Mouse (Mus musculus) left cerebral cortex, postnatal 10 days (tissue): ENCODE results near the gene Enc1. TPM values are rescaled to one million over a fixed set of nuclear protein-coding genes. Genes with fewer than 3 reads are reported as not detected.
A peak's percentile ranks its signal among the peaks of the same experiment; 100 is the strongest.

ENCODE experiments used
- DNase-seq, 2 experiments: peaks; one replicate each; pipeline ENCODE4 v3.0.0; 2021 to 2022; ENCODE audit warnings: low spot score in 2 of 2, mixed read lengths in 1 of 2; ENCODE audit errors: extremely low spot score in 1 of 2
- intact Hi-C: fragments of 180-260 bp; cut with DNase I; formaldehyde crosslinking; loops from one replicate; pipeline ENCODE4 v1.15.1; 2025
- total RNA-seq, 2 experiments: library from RNA; stranded (reverse); gene quantifications; 2 replicates each; pipeline ENCODE4 v1.2.3; 2021

Enc1 gene
- total RNA-seq, 2 experiments from 2014 or later = 492 to 530 TPM

GRCm38 (mm10) chr13:97270723-97271122, 29.8 kb downstream of the Enc1 start:
- intact Hi-C loops = no loop called here
- DNase-seq = no peak

DNA sequence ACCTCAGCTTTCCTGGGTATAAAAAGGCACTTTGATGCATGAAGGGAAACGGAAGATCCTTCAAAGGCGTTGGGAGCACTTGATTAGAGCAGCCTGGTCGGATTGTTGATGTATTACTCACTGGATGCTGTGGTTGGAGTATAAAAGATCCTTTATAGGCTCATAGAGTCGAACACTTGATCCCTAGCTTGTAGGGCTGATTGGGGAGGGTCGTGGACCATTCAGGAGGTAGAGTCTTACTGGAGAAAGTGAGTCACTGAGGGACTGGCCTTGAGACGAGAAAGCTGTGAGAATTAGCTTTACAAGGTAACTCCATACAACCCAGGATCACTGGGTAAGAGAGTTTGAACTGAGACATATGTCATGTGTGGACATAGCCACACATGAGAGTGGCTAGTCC, 30.7 kb downstream of the Enc1 start:
- DNase-seq = no peak
- intact Hi-C loops = no loop called here

- DNase-seq = no peak
- intact Hi-C loops = no loop called here
These were observed 33.9 kb downstream of the Enc1 start for GRCm38 (mm10) chr13:97274757-97275156.

GRCm38 (mm10) chr13:97275482-97275881, 34.6 kb downstream of the Enc1 start:
- intact Hi-C loops = no loop called here
- no peak for DNase-seq

- intact Hi-C loops = no loop called here
- DNase-seq = no peak
These were observed 41.4 kb downstream of the Enc1 start for GRCm38 (mm10) chr13:97282051-97282910.

DNA sequence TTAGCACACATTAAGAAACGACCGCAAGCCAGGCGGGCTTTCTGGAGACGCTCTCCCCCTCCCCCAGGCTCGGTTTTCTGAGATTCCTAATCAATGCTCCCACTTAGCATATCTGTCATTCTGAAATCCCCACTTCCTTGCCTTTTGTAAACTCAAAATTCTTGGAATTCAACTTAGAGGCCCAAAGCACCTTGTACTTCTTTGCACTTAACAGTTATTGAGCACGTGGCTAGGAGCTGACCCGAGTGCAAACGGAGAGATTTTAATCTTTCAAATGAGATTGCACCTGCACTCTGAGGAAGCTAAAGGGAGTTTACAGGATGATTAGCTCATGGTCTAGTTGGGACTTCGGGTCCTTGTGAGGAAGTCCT, 42.0 kb downstream of the Enc1 start:
- intact Hi-C loops = no loop called here
- no peak for DNase-seq

GRCm38 (mm10) chr13:97287046-97287445, 46.1 kb downstream of the Enc1 start:
- intact Hi-C loops = no loop called here
- no peak for DNase-seq

- DNase-seq = no peak
- intact Hi-C loops = no loop called here
These were observed 49.8 kb downstream of the Enc1 start for GRCm38 (mm10) chr13:97290747-97291146.

DNA sequence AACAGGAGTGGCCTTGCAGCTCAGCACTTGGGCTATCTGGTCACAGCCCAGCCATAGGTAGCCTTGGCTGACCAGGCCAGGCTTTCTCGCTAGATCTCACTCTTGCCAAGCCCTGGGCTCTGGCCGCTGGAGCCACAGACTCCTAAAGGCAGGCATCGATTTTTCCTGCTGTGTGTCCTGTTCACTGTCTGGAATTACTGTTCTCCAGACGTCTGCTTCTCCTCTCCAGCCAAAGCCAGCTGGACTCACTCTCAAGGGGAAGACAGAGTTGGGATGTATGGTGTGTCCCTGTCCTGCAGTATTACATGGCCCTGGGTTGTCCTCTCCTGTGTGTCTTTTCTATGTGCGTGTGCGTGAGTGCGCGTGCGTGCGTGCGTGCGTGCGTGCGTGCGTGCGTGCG, 50.4 kb downstream of the Enc1 start:
- intact Hi-C loops = no loop called here

DNA sequence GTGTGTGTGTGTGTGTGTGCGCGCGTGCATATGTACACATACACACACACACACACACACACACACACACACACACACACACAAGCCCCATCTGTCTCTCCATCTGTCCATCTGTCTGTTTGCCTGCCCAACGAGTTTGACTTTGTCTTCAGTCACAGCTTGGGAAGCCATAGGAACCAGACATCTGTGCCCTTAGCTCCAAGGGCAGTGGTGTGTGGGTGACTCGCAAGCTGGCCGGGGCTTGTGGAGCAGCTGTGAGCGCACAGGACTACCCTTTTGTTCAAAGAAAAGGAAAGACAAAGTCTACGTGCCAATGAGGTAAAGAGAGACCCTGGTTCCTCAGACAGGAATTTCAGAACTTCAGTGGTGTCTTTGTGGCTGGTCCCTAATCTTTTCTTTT, 51.1 kb downstream of the Enc1 start:
- intact Hi-C loops = no loop called here
- DNase-seq = peak in 1 of 2 experiments; percentile 20

More for the DNA sequence above, 50.4 kb downstream of the Enc1 start:
- DNase-seq = no peak

DNA sequence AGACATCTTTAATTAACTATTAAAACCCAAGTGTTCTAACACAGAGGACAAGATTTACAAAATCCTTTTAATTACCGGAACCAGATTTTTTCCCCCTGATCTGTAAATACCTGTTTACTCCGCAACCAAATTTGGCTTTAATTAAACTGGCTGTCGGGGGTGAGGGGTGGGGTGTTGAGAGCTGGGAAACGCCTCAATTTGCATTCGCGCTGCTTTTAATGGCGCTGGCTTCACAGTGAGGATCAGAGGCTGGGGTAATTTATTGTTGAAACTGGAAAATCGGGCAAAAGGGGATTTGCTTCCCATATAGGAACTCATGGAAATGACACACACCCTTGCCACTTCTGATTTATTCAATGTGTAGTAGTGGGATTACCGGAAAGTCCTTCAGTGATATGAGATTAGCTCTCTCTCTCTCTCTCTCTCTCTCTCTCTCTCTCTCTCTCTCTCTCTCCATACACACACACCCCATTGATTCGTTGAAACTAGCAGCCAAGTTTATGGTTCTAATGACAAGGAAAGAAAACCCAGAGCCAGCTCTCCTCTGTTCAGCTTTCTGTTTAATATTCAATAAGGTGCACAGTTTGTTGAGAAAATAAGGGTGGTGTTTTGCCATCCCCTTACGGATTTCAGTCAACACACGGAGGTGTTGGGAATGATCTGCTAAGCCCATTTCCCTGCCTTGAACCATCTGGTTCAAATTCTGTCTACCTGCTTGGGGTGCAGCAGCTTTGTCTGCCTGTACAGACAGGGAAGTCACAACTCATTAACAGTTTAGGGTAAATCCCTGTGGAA, 51.7 kb downstream of the Enc1 start:
- intact Hi-C loops = no loop called here
- no peak for DNase-seq

GRCm38 (mm10) chr13:97295101-97295852, 54.4 kb downstream of the Enc1 start:
- intact Hi-C loops = no loop called here
- peak in 1 of 2 experiments; percentile 71 for DNase-seq

- intact Hi-C loops = no loop called here
- no peak for DNase-seq
These were observed 54.9 kb downstream of the Enc1 start for GRCm38 (mm10) chr13:97295853-97296219.

DNA sequence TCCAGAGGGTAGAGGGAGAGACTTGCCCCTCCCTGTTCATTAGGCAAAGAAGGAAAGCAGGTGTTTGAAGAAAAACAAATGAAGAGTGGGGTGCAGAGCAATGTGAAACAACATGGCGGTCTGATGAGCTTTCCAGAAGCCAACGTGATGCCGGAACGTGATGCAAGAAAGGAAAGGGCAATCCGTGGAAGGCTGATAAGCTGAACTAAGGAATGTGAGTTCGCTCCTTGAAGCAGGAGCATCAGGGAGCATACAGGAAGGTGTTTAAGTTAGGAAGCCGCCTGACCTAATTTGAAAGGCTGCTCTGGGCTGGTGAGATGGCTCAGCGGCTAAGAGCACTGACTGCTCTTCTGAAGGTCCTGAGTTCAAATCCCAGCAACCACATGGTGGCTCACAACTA, 55.4 kb downstream of the Enc1 start:
- intact Hi-C loops = no loop called here
- no peak for DNase-seq

GRCm38 (mm10) chr13:97296757-97297156, 55.9 kb downstream of the Enc1 start:
- intact Hi-C loops = no loop called here

GRCm38 (mm10) chr13:97297418-97298050, 56.6 kb downstream of the Enc1 start:
- intact Hi-C loops = no loop called here
- DNase-seq = no peak

More at GRCm38 (mm10) chr13:97296757-97297156, 55.9 kb downstream of the Enc1 start:
- no peak for DNase-seq

DNA sequence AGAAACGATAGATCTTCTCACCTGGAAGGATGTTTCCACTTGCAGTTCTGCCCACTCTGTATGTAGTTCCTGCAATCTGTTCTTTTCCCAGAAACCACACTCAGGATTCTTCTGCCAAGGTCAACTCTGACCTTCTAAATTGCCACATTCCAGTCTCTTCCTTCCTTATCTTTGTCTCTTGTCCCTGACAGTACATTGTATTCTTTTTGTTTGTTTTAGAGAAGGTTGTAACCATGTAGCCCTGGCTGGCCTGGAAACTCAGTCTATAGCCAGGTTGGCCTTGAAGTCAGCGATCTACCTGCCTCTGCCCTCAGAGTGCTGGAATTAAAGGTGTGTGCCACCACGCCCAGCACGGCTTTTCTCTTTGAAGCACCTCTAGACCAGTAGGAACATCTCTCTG, 58.0 kb downstream of the Enc1 start:
- intact Hi-C loops = no loop called here
- DNase-seq = no peak

DNA sequence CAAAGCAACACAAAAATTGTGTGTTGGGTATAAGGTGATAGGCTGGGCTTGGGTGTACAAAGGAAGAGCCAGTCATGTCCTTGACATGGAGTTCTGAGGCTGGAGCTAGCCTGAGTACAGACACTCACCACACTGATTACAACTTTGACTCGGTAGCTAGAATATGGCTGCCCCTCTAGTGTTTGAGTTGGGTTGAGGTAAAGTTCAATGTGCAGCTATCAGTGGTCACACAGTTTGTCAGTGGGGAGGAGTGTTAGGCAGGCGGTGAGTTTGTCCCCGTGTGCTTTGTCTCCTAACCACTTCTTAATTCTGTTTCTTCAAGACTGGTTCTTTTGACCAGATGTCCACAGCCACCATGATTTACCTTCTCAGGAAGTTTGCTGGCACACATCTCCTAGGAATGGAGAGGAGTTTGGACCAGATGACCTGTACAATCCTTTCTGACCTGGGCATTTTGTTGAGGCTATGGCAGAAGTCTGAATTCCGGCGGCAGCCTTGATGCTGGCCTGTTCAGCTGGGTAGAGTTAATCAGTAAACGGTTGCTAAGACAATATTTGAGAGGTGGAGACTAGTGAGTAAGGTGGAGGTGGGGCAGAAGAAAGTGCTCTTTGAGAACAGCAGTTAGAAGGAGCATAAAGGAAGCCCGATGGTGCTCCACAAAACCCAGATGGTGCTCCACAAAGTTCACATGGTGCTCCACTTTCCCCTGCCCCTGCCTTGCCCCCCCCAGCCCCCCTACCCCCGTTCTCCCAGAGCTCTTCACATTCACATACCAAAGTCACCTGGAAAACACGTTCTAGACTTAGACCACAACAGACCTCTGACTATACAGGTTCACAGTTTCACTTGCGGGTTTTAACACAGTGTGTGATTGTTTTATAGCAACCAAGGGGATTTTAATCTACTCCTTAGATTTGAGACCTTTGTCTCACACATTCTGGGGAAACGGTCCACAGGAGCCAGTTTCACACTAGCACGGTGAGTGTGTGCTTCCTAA, 59.3 kb downstream of the Enc1 start:
- DNase-seq = no peak
- intact Hi-C loops = no loop called here
